Mouse (Mus musculus) lung, postnatal 25 days (tissue): ENCODE measurements around the gene Pdlim3.

Experiments
- DNase-seq: peaks from one replicate; pipeline ENCODE4 v3.0.0; 2022; ENCODE audit warnings: low spot score

The Pdlim3 gene

DNA sequence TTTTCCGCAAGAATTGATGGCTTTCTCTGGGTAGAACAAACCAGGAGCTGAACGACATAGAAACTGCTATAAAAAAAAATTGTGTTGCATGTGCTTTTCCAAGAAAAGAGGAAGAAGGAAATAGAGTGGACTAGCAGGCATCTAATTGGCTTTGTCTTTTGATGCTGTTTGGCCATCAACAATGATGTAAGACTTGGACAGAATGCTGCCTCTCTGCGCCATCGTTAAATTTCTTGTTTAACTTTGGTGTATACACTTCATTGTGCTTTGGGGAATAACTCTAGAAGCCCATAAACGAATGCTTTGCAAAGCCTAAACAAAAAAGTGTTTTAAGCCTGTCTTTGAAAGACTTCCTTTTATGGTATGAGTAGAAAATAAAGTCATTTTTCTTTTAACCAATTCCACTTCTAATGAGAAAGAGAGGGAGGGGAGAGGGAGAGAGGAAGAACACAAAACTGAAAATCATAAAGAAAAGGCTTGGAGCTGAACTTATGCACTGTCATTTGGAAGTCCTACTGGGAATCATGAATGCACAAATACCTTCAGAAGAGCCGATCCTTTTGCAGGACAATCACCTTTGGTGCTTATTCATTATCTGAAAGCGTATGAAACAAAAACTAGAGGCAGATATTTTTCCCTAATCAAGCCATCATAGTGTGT, 20.5 kb downstream of the Pdlim3 start:
- DNase-seq: no peak

DNA sequence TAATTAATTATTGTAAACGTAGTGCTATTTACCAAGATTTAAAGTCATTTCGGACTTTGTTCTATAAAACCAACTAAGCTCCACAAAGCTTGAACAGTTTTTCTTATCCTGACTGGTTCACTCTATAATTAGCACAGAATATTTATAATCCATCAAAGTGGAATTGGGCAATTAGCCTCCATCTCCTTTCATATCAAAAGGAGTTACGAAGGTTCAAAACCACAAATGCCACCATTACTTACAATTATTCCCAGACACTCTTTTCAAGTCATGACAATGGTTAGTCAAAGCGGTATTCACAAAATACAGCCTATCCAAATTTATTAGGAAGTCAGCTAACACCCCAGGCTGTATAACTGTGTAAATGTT, 21.0 kb downstream of the Pdlim3 start:
- no peak for DNase-seq

DNA sequence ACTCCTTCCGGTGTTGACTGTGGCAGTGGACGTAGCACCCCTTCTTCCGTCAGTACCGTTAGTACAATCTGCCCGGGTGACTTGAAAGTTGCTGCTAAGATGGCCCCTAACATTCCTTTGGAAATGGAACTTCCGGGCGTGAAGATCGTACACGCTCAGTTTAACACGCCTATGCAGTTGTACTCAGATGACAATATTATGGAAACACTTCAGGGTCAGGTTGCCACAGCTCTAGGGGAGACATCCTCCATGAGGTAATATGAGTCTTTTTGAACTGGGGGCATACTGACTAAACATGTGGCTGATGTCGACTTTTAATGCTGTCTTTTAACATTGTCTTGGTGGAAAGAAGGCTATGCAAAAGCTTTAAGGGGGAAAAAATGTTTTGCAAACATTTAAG, 28.4 kb downstream of the Pdlim3 start:
- DNase-seq: no peak

DNA sequence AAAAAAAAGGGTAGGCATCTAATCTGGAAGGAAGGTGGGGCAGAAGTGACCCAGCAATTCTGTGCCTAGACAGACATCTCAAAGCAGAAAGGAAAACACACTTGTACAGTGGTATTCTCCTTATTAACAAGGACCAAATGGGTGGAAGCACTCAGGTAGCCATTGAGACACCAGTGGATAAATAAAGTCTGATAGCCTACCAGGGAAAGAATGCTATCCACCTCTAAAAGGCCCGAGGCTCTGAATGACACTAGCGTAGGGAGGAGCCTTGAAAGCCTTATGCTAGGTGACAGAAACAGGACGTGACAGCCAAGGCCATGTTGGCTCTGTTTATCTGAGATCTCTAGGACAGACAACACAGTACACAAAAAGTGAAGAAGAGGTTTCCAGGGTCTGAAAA, 31.2 kb downstream of the Pdlim3 start:
- peak; percentile 55 for DNase-seq

DNA sequence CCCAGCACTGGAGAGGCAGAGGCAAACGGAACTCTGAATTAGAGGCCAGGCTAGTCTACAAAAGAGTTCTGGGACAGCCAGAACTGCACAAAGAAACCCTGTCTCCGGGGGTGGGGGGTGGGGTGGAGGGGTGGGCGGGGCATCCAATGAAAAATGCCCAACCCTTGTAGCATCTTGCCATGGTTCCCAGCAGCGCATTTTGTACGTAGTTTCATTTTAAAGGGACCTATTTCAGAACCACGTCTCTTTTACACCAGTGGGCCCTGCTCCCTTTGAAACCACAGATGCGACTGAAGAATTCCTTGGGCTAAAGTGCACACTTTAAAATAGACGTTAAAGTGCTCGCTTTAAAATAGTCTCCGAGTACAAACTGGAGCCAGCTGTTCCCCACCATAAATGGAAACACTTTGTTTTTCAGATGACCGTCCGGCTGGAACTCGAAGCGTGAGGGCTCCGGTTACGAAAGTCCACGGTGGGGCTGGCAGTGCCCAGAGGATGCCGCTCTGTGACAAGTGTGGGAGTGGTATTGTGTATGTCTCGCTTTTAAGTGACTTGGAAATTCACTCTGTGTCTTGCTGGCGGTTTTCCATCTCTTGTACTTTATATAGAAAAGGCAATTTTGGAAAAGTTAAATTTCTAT, 31.9 kb downstream of the Pdlim3 start:
- DNase-seq: peak; percentile 39

DNA sequence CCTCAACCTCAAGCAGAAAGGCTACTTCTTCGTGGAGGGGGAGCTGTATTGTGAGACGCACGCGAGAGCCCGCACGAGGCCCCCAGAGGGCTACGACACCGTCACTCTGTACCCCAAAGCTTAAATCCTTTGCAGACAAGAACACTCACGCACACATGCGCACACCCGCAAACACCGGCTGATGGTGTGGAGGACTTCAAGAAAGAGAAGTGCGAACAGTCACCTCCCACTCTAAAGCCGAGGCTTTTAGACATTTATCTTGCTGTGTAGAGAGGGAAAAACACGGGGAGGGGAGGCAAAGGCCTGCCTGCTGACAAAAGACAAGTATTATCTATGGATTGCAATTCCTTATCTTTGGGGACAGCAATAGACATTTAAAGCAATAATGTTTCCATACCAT, 33.6 kb downstream of the Pdlim3 start:
- no peak for DNase-seq

DNA sequence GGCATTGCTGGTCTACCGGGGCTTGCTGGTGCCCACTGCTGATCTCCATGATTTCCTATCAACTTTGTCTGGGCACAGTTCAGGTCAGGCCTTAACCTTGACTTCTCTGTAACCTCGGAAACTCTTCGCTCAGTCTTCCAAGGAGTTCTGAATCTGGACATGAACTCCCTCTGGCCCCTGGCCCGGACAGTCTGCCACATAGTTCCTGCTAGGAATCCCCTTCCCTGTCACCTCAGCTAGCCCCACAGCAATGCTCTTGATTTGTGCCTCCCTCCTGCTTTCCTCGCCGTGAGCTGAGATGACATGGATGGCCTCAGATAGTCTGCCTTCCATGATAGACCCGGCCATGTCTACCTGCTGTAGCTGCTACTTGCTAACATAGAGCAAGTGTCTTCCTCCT, 35.1 kb downstream of the Pdlim3 start:
- no peak for DNase-seq

DNA sequence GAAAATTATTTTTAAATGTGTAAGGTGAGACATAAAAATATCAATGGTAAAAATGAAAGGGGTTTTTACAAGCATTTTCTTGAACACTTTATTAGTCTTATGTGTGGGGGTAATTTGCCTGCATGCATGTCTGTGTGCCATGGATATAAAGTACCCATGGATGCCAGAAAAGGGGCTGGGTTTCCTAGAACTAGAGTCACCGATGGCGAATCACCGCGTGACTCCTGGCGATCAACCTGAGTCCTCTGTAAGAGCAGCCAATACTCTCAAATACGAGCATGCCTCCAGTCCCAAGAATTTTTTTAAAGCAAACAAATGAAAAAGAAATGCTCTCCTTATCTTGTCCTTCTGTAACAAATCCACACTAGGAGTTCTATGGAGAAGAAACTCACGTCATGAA, 36.9 kb downstream of the Pdlim3 start:
- no peak for DNase-seq

DNA sequence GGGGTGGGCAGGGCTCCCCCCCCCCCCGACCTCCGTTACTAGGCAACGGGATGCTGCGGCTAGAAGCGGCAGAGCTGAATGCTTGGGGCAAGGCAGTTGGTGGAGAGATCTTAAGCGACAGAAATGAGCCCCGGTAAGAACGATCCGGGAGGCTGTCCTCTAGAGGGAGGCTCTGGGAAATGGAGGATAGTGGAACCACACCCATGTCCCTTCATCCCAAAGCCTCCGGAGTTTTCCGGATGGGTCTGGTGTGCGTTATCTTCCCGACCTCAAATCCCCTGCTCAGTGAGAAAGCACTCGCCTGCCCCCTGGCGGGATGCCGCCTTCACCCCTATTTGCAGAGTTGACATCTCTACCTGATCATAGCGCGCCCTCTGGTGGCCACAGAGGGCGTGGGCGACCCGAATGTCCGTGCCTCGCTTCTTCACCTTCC, 49.3 kb downstream of the Pdlim3 start, which contains the start of gene Ccdc110:
Gene Ccdc110, plus strand, starts transcription at position 38 of the 433 bp plus-strand sequence.
- DNase-seq: peak; percentile 92

DNA sequence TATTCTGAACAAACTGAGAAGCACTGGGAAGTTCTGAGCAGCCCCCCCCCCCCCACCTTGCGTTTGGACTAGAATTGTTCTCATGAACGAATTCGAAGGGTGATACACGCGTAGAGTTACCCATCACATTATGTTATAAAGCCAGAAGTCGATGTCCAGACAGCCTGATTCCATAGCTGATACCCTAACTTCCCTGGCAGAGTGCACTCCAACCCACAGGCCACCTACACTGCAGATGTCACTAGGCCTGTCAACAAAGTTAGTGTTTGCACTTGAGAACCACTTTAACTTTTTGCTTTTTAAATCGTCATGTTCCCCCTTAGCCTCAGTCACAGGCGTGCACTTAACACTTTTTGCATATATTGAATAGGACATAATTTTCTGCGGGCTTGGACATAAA, 51.7 kb downstream of the Pdlim3 start:
- no peak for DNase-seq

DNA sequence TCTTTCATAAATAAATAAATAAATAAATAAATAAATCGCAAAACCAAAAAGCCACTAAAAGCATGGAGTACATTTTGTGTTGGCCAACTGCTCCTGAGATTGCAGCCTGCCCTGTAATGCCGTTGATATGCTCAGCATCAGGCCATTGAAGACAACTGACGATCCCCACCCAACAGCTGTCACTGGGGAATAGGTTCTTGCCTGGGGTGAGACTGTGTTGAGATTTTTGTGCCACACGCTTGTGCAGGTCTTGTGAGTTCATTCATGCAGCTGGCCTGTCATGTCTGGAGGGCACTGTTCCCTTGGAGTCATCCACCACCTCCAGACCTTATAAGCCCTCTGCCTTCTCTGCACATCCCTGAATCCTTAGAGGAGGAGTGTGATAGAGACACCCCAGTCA, 61.0 kb downstream of the Pdlim3 start:
- no peak for DNase-seq

DNA sequence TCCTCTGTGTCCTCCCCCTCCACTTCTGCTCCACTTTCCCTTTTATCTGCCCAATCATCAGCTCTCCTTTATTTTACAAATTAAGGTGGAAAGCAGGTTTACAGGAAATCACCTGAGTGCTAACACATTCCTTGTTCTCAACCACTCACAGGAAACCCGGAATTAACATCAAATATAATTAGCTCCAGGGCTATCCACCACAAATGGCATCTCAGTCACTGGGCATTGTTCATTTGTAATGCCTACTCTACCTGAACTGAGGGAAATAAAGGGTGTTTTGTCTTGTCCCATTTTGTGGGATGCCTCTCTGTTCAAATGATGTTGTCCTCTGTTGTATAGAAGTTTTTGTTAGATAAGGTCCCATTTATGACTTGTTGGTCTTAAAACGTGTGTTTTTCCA, 65.4 kb downstream of the Pdlim3 start:
- DNase-seq: no peak
